Mouse (Mus musculus) kidney, adult 2 months (tissue): ENCODE results near the gene Rita1. TPM values are rescaled to one million over a fixed set of nuclear protein-coding genes. Genes with fewer than 3 reads are reported as not detected.

Source experiments
- DNase-seq: peaks from one replicate; pipeline ENCODE4 v3.0.0; 2021
- H3K27ac ChIP-seq: fragments of 200-500 bp; 2 replicates; pipeline ENCODE4 v1.5.1; 2012; ENCODE audit warnings: low read depth, low read length, control low read depth, inconsistent platforms; ENCODE audit not compliant: insufficient read depth
- H3K27me3 ChIP-seq: fragments of 200-500 bp; replicated peaks from 2 replicates; pipeline ENCODE4 v1.6.1; 2012; ENCODE audit warnings: mild to moderate bottlenecking, moderate library complexity, low read length, inconsistent platforms; ENCODE audit not compliant: control insufficient read depth, insufficient read depth
- H3K36me3 ChIP-seq: fragments of 200-500 bp; 2 replicates; pipeline ENCODE4 v1.6.1; 2012; ENCODE audit warnings: mild to moderate bottlenecking, moderate library complexity, low read length, inconsistent platforms; ENCODE audit not compliant: control insufficient read depth, insufficient read depth
- H3K4me1 ChIP-seq: fragments of 200-500 bp; 2 replicates; pipeline ENCODE4 v1.6.1; 2011; ENCODE audit warnings: low read length; ENCODE audit not compliant: control insufficient read depth, insufficient read depth
- H3K4me3 ChIP-seq: fragments of 200-500 bp; 2 replicates; pipeline ENCODE4 v1.5.1; 2011; ENCODE audit warnings: mild to moderate bottlenecking, low read depth, low read length, control low read depth; ENCODE audit not compliant: insufficient read depth
- CTCF ChIP-seq: fragments of 200-500 bp; conservative IDR thresholded peaks from 2 replicates; pipeline ENCODE4 v1.5.1; 2011; ENCODE audit warnings: low read depth, mild to moderate bottlenecking, control low read depth, low read length, moderate library complexity, mixed read lengths; ENCODE audit not compliant: insufficient read depth, insufficient read length
- POLR2A ChIP-seq: fragments of 200-500 bp; IDR thresholded peaks from one replicate; pipeline ENCODE4 v1.6.1; 2011; ENCODE audit warnings: low read depth, low read length, control low read depth
- WGBS: fragments of 180-500 bp; shearing (Covaris S2); methylation state at CpG from one replicate; pipeline ENCODE4 v1.1.7; 2018; 5-methylcytosine and 5-hydroxymethylcytosine counted together
- polyA plus RNA-seq: library from polyadenylated mRNA; depleted of rRNA; stranded (reverse); fragments of >200 nt; gene quantifications from 2 replicates; pipeline ENCODE4 v1.2.3, GENCODE M21; 2012; rRNA removed

Rita1 gene
- polyA plus RNA-seq, 1 experiment: 25.2 TPM

- WGBS: 25% methylated on average over 9 of the region's 9 CpGs
- Histone ChIP-seq H3K27me3 (no peaks in the 10 kb centered on the region), H3K4me3 (0 out of 2 replicates have a peak overlapping the region, but pooled peaks have one; percentile 3), H3K36me3 (no peaks in the 10 kb centered on the region; the same call in 1 of the 2 replicates), H3K27ac (peak overlapping the region; percentile 92), H3K4me1 (peaks cover 21% of the 10 kb centered on the region)
- DNase-seq: peak; percentile 35
- TF ChIP-seq CTCF (no peak), POLR2A (no peak)
Observed at GRCm38 (mm10) chr5:120560129-120560615, 52.2 kb downstream of the Rita1 start.

- Histone ChIP-seq H3K4me1 (peaks cover 16% of the 10 kb centered on the region), H3K27ac (no peak overlapping the region), H3K36me3 (no peaks in the 10 kb centered on the region; the same call in 1 of the 2 replicates), H3K4me3 (no peak overlapping the region), H3K27me3 (no peaks in the 10 kb centered on the region)
- TF ChIP-seq CTCF (no peak), POLR2A (no peak)
- DNase-seq: no peak
- WGBS: 73% methylated on average over 14 of the region's 14 CpGs
Observed at GRCm38 (mm10) chr5:120558762-120559161, 53.6 kb downstream of the Rita1 start.

- Histone ChIP-seq H3K4me1 (peaks cover 12% of the 10 kb centered on the region), H3K27ac (no peak overlapping the region), H3K4me3 (no peak overlapping the region), H3K36me3 (no peaks in the 10 kb centered on the region; the same call in 1 of the 2 replicates), H3K27me3 (no peaks in the 10 kb centered on the region)
- DNase-seq: no peak
- 62% methylated on average over 8 of the region's 8 CpGs for WGBS
- TF ChIP-seq CTCF: no peak
- no peak for TF ChIP-seq POLR2A
Observed at GRCm38 (mm10) chr5:120558041-120558440, 54.3 kb downstream of the Rita1 start.

GRCm38 (mm10) chr5:120555871-120556270, 56.5 kb downstream of the Rita1 start:
- no peak for DNase-seq
- no peak for TF ChIP-seq CTCF
- TF ChIP-seq POLR2A: no peak
- WGBS: 73% methylated on average over 24 of the region's 24 CpGs
- Histone ChIP-seq H3K4me3 (no peak overlapping the region), H3K27me3 (no peaks in the 10 kb centered on the region), H3K4me1 (no peaks in the 10 kb centered on the region; the same call in 1 of the 2 replicates), H3K27ac (no peak overlapping the region), H3K36me3 (no peaks in the 10 kb centered on the region; the same call in 1 of the 2 replicates)

GRCm38 (mm10) chr5:120550673-120551072, 61.7 kb downstream of the Rita1 start:
- Histone ChIP-seq H3K27me3 (no peaks in the 10 kb centered on the region), H3K4me3 (no peak overlapping the region), H3K4me1 (no peaks in the 10 kb centered on the region; the same call in 1 of the 2 replicates), H3K36me3 (peaks cover 2% of the 10 kb centered on the region), H3K27ac (no peak overlapping the region)
- WGBS: 98% methylated on average over 5 of the region's 5 CpGs
- DNase-seq: no peak
- TF ChIP-seq POLR2A (no peak), CTCF (no peak)

GRCm38 (mm10) chr5:120550137-120550536, 62.3 kb downstream of the Rita1 start:
- Histone ChIP-seq H3K4me1 (no peaks in the 10 kb centered on the region; the same call in 1 of the 2 replicates), H3K4me3 (no peak overlapping the region), H3K27me3 (no peaks in the 10 kb centered on the region), H3K36me3 (peaks cover 2% of the 10 kb centered on the region), H3K27ac (no peak overlapping the region)
- TF ChIP-seq POLR2A: no peak
- TF ChIP-seq CTCF: no peak
- 48% methylated on average over 5 of the region's 5 CpGs for WGBS
- peak; percentile 79 for DNase-seq

- DNase-seq: no peak
- H3K27me3 ChIP-seq: no peaks in the 10 kb centered on the region
- no peak overlapping the region for H3K4me3 ChIP-seq
- H3K4me1 ChIP-seq: no peaks in the 10 kb centered on the region; the same call in 1 of the 2 replicates
- TF ChIP-seq CTCF (no peak), POLR2A (no peak)
- 62% methylated on average over 11 of the region's 11 CpGs for WGBS
- peaks cover 2% of the 10 kb centered on the region for H3K36me3 ChIP-seq
- no peak overlapping the region for H3K27ac ChIP-seq
Observed at GRCm38 (mm10) chr5:120548236-120548850, 64.0 kb downstream of the Rita1 start.

Other genes with a start within 250 kb of the Rita1 start
- not detected in 2 replicates for gene Lhx5, start 180.9 kb downstream of the Rita1 start, polyA plus RNA-seq
- 9.9 and 10.0 TPM in 2 replicates for gene Sdsl, start 139.8 kb downstream of the Rita1 start, polyA plus RNA-seq
- not detected in 2 replicates for gene Sds, start 136.1 kb downstream of the Rita1 start, polyA plus RNA-seq
- 48.1 and 49.3 TPM in 2 replicates for gene Plbd2, start 109.0 kb downstream of the Rita1 start, polyA plus RNA-seq
- gene Slc8b1, start 101.4 kb downstream of the Rita1 start, polyA plus RNA-seq: 23.0 and 25.8 TPM in 2 replicates
- 200 and 216 TPM in 2 replicates for gene Tpcn1, start 23.9 kb downstream of the Rita1 start, polyA plus RNA-seq
- 2.1 and 2.5 TPM in 2 replicates for gene Iqcd, start 23.6 kb downstream of the Rita1 start, polyA plus RNA-seq
- gene Ddx54, start 150 bp upstream of the Rita1 start, polyA plus RNA-seq: 29.3 and 31.6 TPM in 2 replicates
- not detected in 2 replicates for gene Cfap73, start 21.6 kb upstream of the Rita1 start, polyA plus RNA-seq
- 2.3 and 3.4 TPM in 2 replicates for gene Rasal1, start 36.2 kb upstream of the Rita1 start, polyA plus RNA-seq
- 1.5 and 4.4 TPM in 2 replicates for gene Dtx1, start 99.3 kb upstream of the Rita1 start, polyA plus RNA-seq
- gene Oas2, start 137.3 kb upstream of the Rita1 start, polyA plus RNA-seq: 3.5 and 5.5 TPM in 2 replicates
- 0.38 and 2.3 TPM in 2 replicates for gene Oas3, start 165.1 kb upstream of the Rita1 start, polyA plus RNA-seq
- not detected in 2 replicates for gene Oas1e, start 182.9 kb upstream of the Rita1 start, polyA plus RNA-seq
- 2.6 TPM in 2 replicates for gene Oas1c, start 199.9 kb upstream of the Rita1 start, polyA plus RNA-seq
- 0.08 and 0.19 TPM in 2 replicates for gene Oas1f, start 234.8 kb upstream of the Rita1 start, polyA plus RNA-seq
- gene Oas1h, start 248.8 kb upstream of the Rita1 start, polyA plus RNA-seq: not detected in 2 replicates